Mouse (Mus musculus) brain, embryonic 14.5 days (tissue): ENCODE data around the gene 4933411K16Rik.

Experiments used
- CTCF ChIP-seq: fragments of 200-500 bp; IDR thresholded peaks from 2 replicates; pipeline ENCODE4 v1.5.1; 2012; ENCODE audit warnings: inconsistent platforms, mild to moderate bottlenecking, moderate library complexity, borderline replicate concordance; ENCODE audit not compliant: insufficient read depth, insufficient read length; ENCODE audit errors: extremely low read depth
- POLR2A ChIP-seq: fragments of 200-500 bp; IDR thresholded peaks from 2 replicates; pipeline ENCODE4 v1.6.1; 2012; ENCODE audit warnings: mild to moderate bottlenecking, inconsistent platforms, borderline replicate concordance; ENCODE audit not compliant: poor library complexity, insufficient read depth, insufficient read length, severe bottlenecking; ENCODE audit errors: extremely low read depth

GRCm38 (mm10) chr19:42016840-42017239, 35.2 kb upstream of the 4933411K16Rik start:
- TF ChIP-seq CTCF (no peak), POLR2A (no peak)
